Mouse (Mus musculus) heart, embryonic 13.5 days (tissue): ENCODE measurements around the gene Hif3a. TPM values are rescaled to one million over a fixed set of nuclear protein-coding genes. Genes with fewer than 3 reads are reported as not detected.
A peak's percentile ranks its signal among the peaks of the same experiment; 100 is the strongest.

Source experiments
- ATAC-seq: fragments of 200-750 bp; cut with Nextera tagmentation; 2 replicates; pipeline ENCODE4 v1.8.0; 2017; ENCODE audit warnings: moderate TSS enrichment; ENCODE audit not compliant: insufficient number of reproducible peaks, low FRiP score, low TSS enrichment; ENCODE audit errors: extremely low read depth
- H3K27ac ChIP-seq: fragments of 300-500 bp; sonication (generic); replicated peaks from 2 replicates; pipeline ENCODE4 v1.5.1; 2015; ENCODE audit warnings: moderate library complexity, mild to moderate bottlenecking, inconsistent platforms
- H3K27me3 ChIP-seq: fragments of 300-500 bp; sonication (generic); replicated peaks from 2 replicates; pipeline ENCODE4 v1.6.1; 2015; ENCODE audit warnings: mild to moderate bottlenecking, inconsistent platforms
- H3K36me3 ChIP-seq: fragments of 300-500 bp; sonication (generic); 2 replicates; pipeline ENCODE4 v1.6.1; 2015; ENCODE audit warnings: mild to moderate bottlenecking, inconsistent platforms
- H3K4me1 ChIP-seq: fragments of 300-500 bp; sonication (generic); 2 replicates; pipeline ENCODE4 v1.6.1; 2015; ENCODE audit warnings: inconsistent platforms
- H3K4me2 ChIP-seq: fragments of 300-500 bp; sonication (generic); 2 replicates; pipeline ENCODE4 v1.6.1; 2015; ENCODE audit warnings: inconsistent platforms, mild to moderate bottlenecking, moderate library complexity
- H3K4me3 ChIP-seq: fragments of 300-500 bp; sonication (generic); 2 replicates; pipeline ENCODE4 v1.5.1; 2015; ENCODE audit warnings: moderate library complexity, mild to moderate bottlenecking, inconsistent platforms
- H3K9ac ChIP-seq: fragments of 300-500 bp; sonication (generic); 2 replicates; pipeline ENCODE4 v1.6.1; 2015; ENCODE audit warnings: inconsistent platforms, mild to moderate bottlenecking, moderate library complexity
- H3K9me3 ChIP-seq: fragments of 300-500 bp; sonication (generic); 2 replicates; pipeline ENCODE4 v1.6.1; 2016; ENCODE audit warnings: inconsistent platforms
- WGBS: fragments of 180-500 bp; shearing (Covaris S2); methylation state at CpG from one replicate; pipeline ENCODE4 v1.1.7; 2015; ENCODE audit warnings: mixed read lengths; 5-methylcytosine and 5-hydroxymethylcytosine counted together
- polyA plus RNA-seq: library from polyadenylated mRNA; unstranded; fragments of >200 nt; fragmentation: Nextera tagmentation; extraction: Ambion mirVana; gene quantifications from 2 replicates; pipeline ENCODE4 v1.2.1, GENCODE M21; 2015

Hif3a gene
- polyA plus RNA-seq, 1 experiment from 2014 or later: 26.7 TPM

- Histone ChIP-seq H3K4me1 (peaks cover 13% of the 10 kb centered on the region), H3K4me3 (no peak overlapping the region), H3K27me3 (no peaks in the 10 kb centered on the region), H3K4me2 (no peak overlapping the region), H3K36me3 (no peaks in the 10 kb centered on the region), H3K9me3 (no peaks in the 10 kb centered on the region), H3K27ac (no peak overlapping the region), H3K9ac (no peak overlapping the region)
- ATAC-seq: no peak
Measured at GRCm38 (mm10) chr7:17067000-17067399, 4.8 kb upstream of the Hif3a start.

GRCm38 (mm10) chr7:17066412-17066811 lies 4.2 kb upstream of the Hif3a start:
- Histone ChIP-seq H3K4me1 (peaks cover 17% of the 10 kb centered on the region), H3K27me3 (no peaks in the 10 kb centered on the region), H3K9ac (no peak overlapping the region), H3K4me2 (no peak overlapping the region), H3K27ac (no peak overlapping the region), H3K36me3 (no peaks in the 10 kb centered on the region), H3K9me3 (no peaks in the 10 kb centered on the region), H3K4me3 (no peak overlapping the region)
- WGBS: 10% methylated on average over 2 of the region's 2 CpGs
- ATAC-seq: no peak

DNA sequence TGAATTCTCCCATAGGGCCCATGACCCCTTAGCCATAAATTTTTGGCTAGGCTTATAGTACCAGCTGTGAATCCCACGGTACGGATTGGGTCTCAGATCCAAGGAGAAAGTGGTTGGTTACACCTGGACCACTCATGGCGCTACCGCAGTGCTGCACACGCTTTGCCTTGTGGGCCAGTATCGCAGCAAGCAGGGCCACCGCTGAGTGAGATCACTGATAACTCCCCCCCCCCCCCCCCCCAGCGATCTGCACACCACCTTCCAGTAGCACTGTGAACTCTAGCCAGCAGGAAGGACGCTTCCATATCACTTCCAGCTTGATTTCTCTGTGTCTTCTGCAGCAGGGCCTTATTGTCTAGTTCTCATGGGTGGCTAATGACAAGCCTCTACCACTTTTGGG lies 3.4 kb upstream of the Hif3a start:
- H3K4me1 ChIP-seq: peaks cover 25% of the 10 kb centered on the region
- no peaks in the 10 kb centered on the region for H3K27me3 ChIP-seq
- no peak overlapping the region for H3K4me3 ChIP-seq
- WGBS: 76% methylated on average over 8 of the region's 9 CpGs
- no peak overlapping the region for H3K4me2 ChIP-seq
- H3K9me3 ChIP-seq: no peaks in the 10 kb centered on the region
- no peak overlapping the region for H3K27ac ChIP-seq
- no peak for ATAC-seq
- H3K36me3 ChIP-seq: no peaks in the 10 kb centered on the region
- no peak overlapping the region for H3K9ac ChIP-seq

- WGBS: 11% methylated on average over 11 of the region's 11 CpGs
- ATAC-seq: no peak
- H3K4me1 ChIP-seq: peaks cover 53% of the 10 kb centered on the region
Measured at GRCm38 (mm10) chr7:17062845-17063244, 618 bp upstream of the Hif3a start.

GRCm38 (mm10) chr7:17060782-17061605 lies 1.2 kb downstream of the Hif3a start:
- H3K4me1 ChIP-seq: peaks cover 68% of the 10 kb centered on the region
- WGBS: 63% methylated on average over 22 of the region's 22 CpGs

More at GRCm38 (mm10) chr7:17062845-17063244, 618 bp upstream of the Hif3a start:
- no peaks in the 10 kb centered on the region for H3K36me3 ChIP-seq
- no peaks in the 10 kb centered on the region for H3K27me3 ChIP-seq
- peak overlapping the region; percentile 79 for H3K27ac ChIP-seq
- H3K4me2 ChIP-seq: peak overlapping the region; percentile 92
- peak overlapping the region; percentile 93 for H3K9ac ChIP-seq
- H3K4me3 ChIP-seq: peak overlapping the region; percentile 78
- no peaks in the 10 kb centered on the region for H3K9me3 ChIP-seq

DNA sequence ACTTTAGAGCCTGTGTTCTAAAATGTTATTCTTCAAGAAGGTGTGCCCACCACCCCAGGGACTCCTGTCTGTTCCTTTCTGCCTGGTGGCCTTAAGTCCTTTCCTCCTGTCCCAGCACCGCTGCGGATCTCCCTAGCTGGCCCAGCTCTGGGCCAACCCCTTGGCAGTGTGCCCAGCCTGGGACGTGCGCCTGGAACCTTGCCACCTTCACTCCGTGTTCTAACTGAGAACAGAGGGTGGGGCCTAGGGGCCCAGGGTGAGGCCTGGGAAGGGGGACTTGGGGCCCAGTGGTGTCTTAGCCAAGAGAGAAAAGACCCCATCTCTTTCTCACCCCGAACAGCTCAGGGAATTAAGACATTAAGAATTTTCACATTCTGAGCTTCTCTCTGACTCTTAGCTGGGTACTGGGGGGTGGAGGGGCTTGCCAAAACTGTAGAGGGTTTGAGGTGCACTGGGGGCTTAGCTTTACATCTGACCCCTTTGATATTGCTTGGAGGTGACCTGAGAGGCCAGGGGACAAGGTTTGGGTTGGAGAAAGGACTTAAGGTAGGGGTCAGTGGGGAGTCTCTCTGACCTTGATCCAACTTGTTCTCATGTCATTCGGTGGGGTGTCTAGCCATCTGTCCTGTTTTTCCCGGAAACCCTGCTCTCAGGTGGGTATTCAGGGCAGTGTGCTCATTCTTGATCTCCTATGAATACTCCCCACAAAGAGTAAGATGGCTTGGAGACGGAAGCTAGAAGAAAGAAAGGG lies 2.0 kb downstream of the Hif3a start:
- H3K4me3 ChIP-seq: peak overlapping the region; percentile 78
- peak overlapping the region; percentile 92 for H3K4me2 ChIP-seq
- ATAC-seq: peak; percentile 7; the same call in 1 of the 2 replicates
- H3K9ac ChIP-seq: peak overlapping the region; percentile 93
- H3K27ac ChIP-seq: peak overlapping the region; percentile 99
- 23% methylated on average over 9 of the region's 9 CpGs for WGBS
- H3K9me3 ChIP-seq: no peaks in the 10 kb centered on the region
- H3K36me3 ChIP-seq: peaks cover 5% of the 10 kb centered on the region
- H3K4me1 ChIP-seq: peaks cover 75% of the 10 kb centered on the region
- no peaks in the 10 kb centered on the region for H3K27me3 ChIP-seq

More at GRCm38 (mm10) chr7:17060782-17061605, 1.2 kb downstream of the Hif3a start:
- Histone ChIP-seq H3K9me3 (no peaks in the 10 kb centered on the region), H3K27ac (peak overlapping the region; percentile 99), H3K4me2 (peak overlapping the region; percentile 92), H3K36me3 (no peaks in the 10 kb centered on the region), H3K4me3 (peak overlapping the region; percentile 78), H3K9ac (peak overlapping the region; percentile 93), H3K27me3 (no peaks in the 10 kb centered on the region)
- ATAC-seq: no peak

DNA sequence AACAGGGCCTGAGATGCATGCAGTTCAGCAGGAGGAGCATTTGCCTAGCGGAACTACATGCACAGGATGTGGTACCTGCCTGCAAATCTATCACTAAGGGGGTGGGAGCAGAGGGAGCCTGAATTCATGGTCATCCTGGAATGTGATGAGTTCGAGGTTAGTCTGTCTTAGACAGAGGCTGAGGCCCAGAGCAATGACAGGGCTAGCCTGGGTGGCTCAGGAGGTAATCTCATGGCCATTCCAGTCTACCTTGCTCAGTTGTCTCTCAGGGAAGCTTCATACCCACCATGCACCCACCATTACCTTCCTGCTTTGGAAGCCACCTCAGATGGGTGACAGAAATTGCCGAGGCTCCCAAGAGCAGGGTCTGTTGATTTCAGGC lies 2.8 kb downstream of the Hif3a start:
- WGBS: 57% methylated on average over 3 of the region's 3 CpGs
- peak overlapping the region; percentile 99 for H3K27ac ChIP-seq
- peak overlapping the region; percentile 93 for H3K9ac ChIP-seq
- peak overlapping the region; percentile 92 for H3K4me2 ChIP-seq
- peaks cover 78% of the 10 kb centered on the region for H3K4me1 ChIP-seq
- H3K9me3 ChIP-seq: no peaks in the 10 kb centered on the region
- peak overlapping the region; percentile 78 for H3K4me3 ChIP-seq
- no peaks in the 10 kb centered on the region for H3K27me3 ChIP-seq
- ATAC-seq: no peak
- H3K36me3 ChIP-seq: peaks cover 13% of the 10 kb centered on the region

- peaks cover 18% of the 10 kb centered on the region for H3K36me3 ChIP-seq
Measured at GRCm38 (mm10) chr7:17058816-17059462, 3.3 kb downstream of the Hif3a start.

GRCm38 (mm10) chr7:17058071-17058689 lies 4.0 kb downstream of the Hif3a start:
- H3K27ac ChIP-seq: peak overlapping the region; percentile 99
- ATAC-seq: peak; percentile 64
- peak overlapping the region; percentile 93 for H3K9ac ChIP-seq
- H3K27me3 ChIP-seq: no peaks in the 10 kb centered on the region
- peak overlapping the region; percentile 92 for H3K4me2 ChIP-seq
- peaks cover 76% of the 10 kb centered on the region for H3K4me1 ChIP-seq
- H3K9me3 ChIP-seq: no peaks in the 10 kb centered on the region
- WGBS: under 1% methylated on average over 15 of the region's 16 CpGs
- H3K4me3 ChIP-seq: peak overlapping the region; percentile 33
- peaks cover 25% of the 10 kb centered on the region for H3K36me3 ChIP-seq

More at GRCm38 (mm10) chr7:17058816-17059462, 3.3 kb downstream of the Hif3a start:
- peak overlapping the region; percentile 92 for H3K4me2 ChIP-seq
- H3K9ac ChIP-seq: peak overlapping the region; percentile 93
- no peaks in the 10 kb centered on the region for H3K27me3 ChIP-seq
- peak overlapping the region; percentile 33 for H3K4me3 ChIP-seq
- H3K9me3 ChIP-seq: no peaks in the 10 kb centered on the region
- WGBS: 30% methylated on average over 8 of the region's 8 CpGs
- peaks cover 78% of the 10 kb centered on the region for H3K4me1 ChIP-seq
- H3K27ac ChIP-seq: peak overlapping the region; percentile 99
- ATAC-seq: no peak

DNA sequence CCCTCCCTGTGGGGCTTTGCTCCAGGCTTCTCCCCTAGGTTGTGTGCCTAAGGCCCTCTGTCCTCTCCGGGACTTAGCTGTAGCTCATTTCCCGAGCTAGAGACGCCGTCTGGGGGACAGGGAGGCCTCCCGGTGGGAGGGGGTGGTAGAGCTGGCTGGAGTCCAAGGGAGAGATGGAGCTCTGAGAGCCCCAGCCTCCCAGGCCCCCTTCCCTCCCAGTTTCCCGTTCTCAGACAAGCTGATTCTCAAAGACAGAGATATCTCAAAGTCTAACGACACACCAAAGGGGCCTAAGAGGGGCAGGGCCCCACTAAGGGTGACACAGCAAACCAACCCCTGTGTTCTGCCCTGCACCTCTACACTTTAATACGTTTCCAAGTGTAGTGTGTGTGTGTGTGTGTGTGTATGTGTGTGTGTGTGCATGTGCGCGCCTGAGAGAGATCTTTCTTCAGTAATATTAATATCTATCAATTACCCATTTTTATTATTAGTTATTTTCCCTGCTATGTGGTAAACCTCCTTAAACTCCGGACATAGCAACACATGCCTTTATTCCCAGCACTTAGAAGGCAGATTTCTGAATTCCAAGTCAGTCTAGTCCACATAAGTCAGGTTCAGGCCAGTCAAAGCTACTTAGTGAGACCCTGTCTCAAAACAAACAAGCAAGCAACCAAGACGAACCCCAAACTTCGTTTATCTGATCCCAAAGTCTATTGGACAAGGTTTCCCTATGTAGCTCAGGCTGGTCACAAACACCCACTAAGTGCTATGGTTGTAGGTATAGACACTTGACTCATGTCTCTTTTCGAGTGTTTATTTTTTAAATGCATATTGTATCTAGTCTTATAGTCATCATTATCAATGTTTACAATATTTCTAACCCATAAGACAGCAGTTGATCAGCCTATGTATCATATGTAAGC lies 5.4 kb downstream of the Hif3a start:
- ATAC-seq: peak; percentile 23; the same call in 1 of the 2 replicates
- H3K9ac ChIP-seq: peak overlapping the region; percentile 87
- 21% methylated on average over 14 of the region's 14 CpGs for WGBS
- peak overlapping the region; percentile 94 for H3K4me2 ChIP-seq
- no peaks in the 10 kb centered on the region for H3K27me3 ChIP-seq
- peaks cover 69% of the 10 kb centered on the region for H3K4me1 ChIP-seq
- peaks cover 34% of the 10 kb centered on the region for H3K36me3 ChIP-seq
- H3K27ac ChIP-seq: peak overlapping the region; percentile 99
- no peaks in the 10 kb centered on the region for H3K9me3 ChIP-seq
- H3K4me3 ChIP-seq: peak overlapping the region; percentile 69
